Mouse (Mus musculus) C2C12 (cell line): ENCODE results near the gene C130026I21Rik.
"Not testable (repeated sequence)": the region's sequence is repeated elsewhere in the genome, so short reads cannot be mapped to it uniquely, and the experiment has no call there.

Experiments used
- CTCF ChIP-seq: IDR thresholded peaks from one replicate; pipeline ENCODE4 v1.5.1; 2011; ENCODE audit not compliant: control insufficient read depth, insufficient read depth, insufficient read length
- MAX ChIP-seq: IDR thresholded peaks from one replicate; pipeline ENCODE4 v1.6.1; 2011; ENCODE audit warnings: mild to moderate bottlenecking, control low read depth
- USF1 ChIP-seq: IDR thresholded peaks from one replicate; pipeline ENCODE4 v1.6.1; 2011; ENCODE audit warnings: low read depth, mild to moderate bottlenecking, control low read depth, moderate library complexity

DNA sequence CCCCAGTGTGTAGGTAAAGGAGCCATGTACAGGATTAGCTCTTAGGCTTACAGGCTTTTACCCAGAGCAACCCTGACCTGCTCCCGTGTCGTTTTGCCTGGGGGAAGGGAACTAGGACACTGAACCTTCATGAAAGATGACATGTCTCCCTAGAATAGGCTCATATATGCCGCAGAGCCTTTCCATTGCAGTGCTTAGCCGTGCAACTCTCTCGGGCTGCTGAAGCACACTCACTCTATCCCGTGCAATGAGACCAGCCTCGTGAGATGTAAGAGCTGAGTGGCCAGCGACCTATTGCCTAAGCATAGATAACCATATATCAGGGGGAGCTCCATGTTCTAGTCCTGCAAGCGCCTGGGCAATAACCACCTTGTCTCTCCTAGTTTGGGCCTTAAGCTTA is 274.1 kb downstream of the C130026I21Rik start:
- not testable (repeated sequence) for TF ChIP-seq CTCF, USF1, MAX
